Mouse (Mus musculus): Measurements from ENCODE around the gene Mfsd11. TPM values are rescaled to one million over a fixed set of nuclear protein-coding genes. Genes with fewer than 3 reads are reported as not detected.

Gene Mfsd11
- 51.5 and 51.8 TPM in 2 replicates for polyA plus RNA-seq (2015; fragmentation: Nextera tagmentation; extraction: Ambion mirVana)

GRCm38 (mm10) chr11:116852291-116852890 is at the start of gene Mfsd11:
TSS of gene Mfsd11 (plus strand) at chr11:116852440.
- WGBS, result under 1% methylated on average over 75 of the region's 91 CpGs
- H3K4me3 ChIP-seq, result peak within 1 kb of the TSS; percentile 71
- H3K27me3 ChIP-seq (replicated peaks), result no peaks in the 10 kb centered on the region
- H3K27ac ChIP-seq, result peak within 1 kb of the TSS; percentile 97
- H3K4me2 ChIP-seq, result peak within 1 kb of the TSS; percentile 87
- peak; percentile 57 for ATAC-seq (replicated peaks)
- peaks cover 43% of the 10 kb centered on the region for H3K4me1 ChIP-seq
- H3K9ac ChIP-seq, result peak within 1 kb of the TSS; percentile 76
- no peaks in the 10 kb centered on the region for H3K9me3 ChIP-seq
- peaks cover 18% of the 10 kb centered on the region; the same call in 1 of the 2 replicates for H3K36me3 ChIP-seq (replicated peaks)

- Histone ChIP-seq H3K36me3 (replicated peaks) (no peaks in the 10 kb centered on the region), H3K4me1 (0 out of 2 replicates have a peak, but pooled peaks cover 2% of the 10 kb centered on the region), H3K4me3 (no peak overlapping the region), H3K9me3 (no peaks in the 10 kb centered on the region), H3K4me2 (no peak overlapping the region), H3K27me3 (replicated peaks) (no peaks in the 10 kb centered on the region), H3K9ac (no peak overlapping the region), H3K27ac (no peak overlapping the region)
- 91% methylated on average over 5 of the region's 5 CpGs for WGBS
- ATAC-seq (replicated peaks), result no peak
Measured at GRCm38 (mm10) chr11:116802709-116803108, 49.5 kb upstream of the Mfsd11 start.

- Histone ChIP-seq H3K9me3 (no peaks in the 10 kb centered on the region), H3K36me3 (replicated peaks) (no peaks in the 10 kb centered on the region), H3K9ac (no peak overlapping the region), H3K4me3 (no peak overlapping the region), H3K4me2 (no peak overlapping the region), H3K27me3 (replicated peaks) (no peaks in the 10 kb centered on the region), H3K27ac (peak overlapping the region; percentile 50; the same call in 1 of the 2 replicates), H3K4me1 (peaks cover 29% of the 10 kb centered on the region)
- 76% methylated on average over 15 of the region's 15 CpGs for WGBS
- no peak for ATAC-seq (replicated peaks)
Measured at GRCm38 (mm10) chr11:116806136-116807071, 45.8 kb upstream of the Mfsd11 start.

- no peak overlapping the region for H3K9ac ChIP-seq
- no peaks in the 10 kb centered on the region for H3K27me3 ChIP-seq (replicated peaks)
- no peak overlapping the region for H3K27ac ChIP-seq
- no peak overlapping the region for H3K4me2 ChIP-seq
- ATAC-seq (replicated peaks), result no peak
- 52% methylated on average over 7 of the region's 7 CpGs for WGBS
- H3K4me1 ChIP-seq, result peaks cover 35% of the 10 kb centered on the region
- no peaks in the 10 kb centered on the region for H3K9me3 ChIP-seq
- no peaks in the 10 kb centered on the region for H3K36me3 ChIP-seq (replicated peaks)
- no peak overlapping the region for H3K4me3 ChIP-seq
Measured at GRCm38 (mm10) chr11:116807116-116807515, 45.1 kb upstream of the Mfsd11 start.

GRCm38 (mm10) chr11:116807526-116807925 is 44.7 kb upstream of the Mfsd11 start:
- H3K4me2 ChIP-seq, result no peak overlapping the region
- peaks cover 39% of the 10 kb centered on the region for H3K4me1 ChIP-seq
- H3K27ac ChIP-seq, result peak overlapping the region; percentile 48; the same call in 1 of the 2 replicates
- H3K4me3 ChIP-seq, result no peak overlapping the region
- no peaks in the 10 kb centered on the region for H3K9me3 ChIP-seq
- no peaks in the 10 kb centered on the region for H3K27me3 ChIP-seq (replicated peaks)
- no peak for ATAC-seq (replicated peaks)
- no peaks in the 10 kb centered on the region for H3K36me3 ChIP-seq (replicated peaks)
- no peak overlapping the region for H3K9ac ChIP-seq
- 60% methylated on average over 3 of the region's 3 CpGs for WGBS

GRCm38 (mm10) chr11:116807938-116808606 is 44.2 kb upstream of the Mfsd11 start:
- no peaks in the 10 kb centered on the region for H3K27me3 ChIP-seq (replicated peaks)
- 23% methylated on average over 7 of the region's 7 CpGs for WGBS
- no peaks in the 10 kb centered on the region for H3K9me3 ChIP-seq
- H3K36me3 ChIP-seq (replicated peaks), result no peaks in the 10 kb centered on the region
- H3K4me2 ChIP-seq, result no peak overlapping the region
- no peak overlapping the region for H3K9ac ChIP-seq
- H3K4me1 ChIP-seq, result peaks cover 44% of the 10 kb centered on the region
- peak overlapping the region; percentile 48; the same call in 1 of the 2 replicates for H3K27ac ChIP-seq
- H3K4me3 ChIP-seq, result no peak overlapping the region
- ATAC-seq (replicated peaks), result no peak

GRCm38 (mm10) chr11:116808811-116809395 is 43.3 kb upstream of the Mfsd11 start:
- H3K27me3 ChIP-seq (replicated peaks), result no peaks in the 10 kb centered on the region

GRCm38 (mm10) chr11:116809520-116809919 is 42.7 kb upstream of the Mfsd11 start:
- no peak for ATAC-seq (replicated peaks)
- H3K4me2 ChIP-seq, result no peak overlapping the region
- H3K4me1 ChIP-seq, result peaks cover 59% of the 10 kb centered on the region
- H3K4me3 ChIP-seq, result no peak overlapping the region
- no peaks in the 10 kb centered on the region for H3K9me3 ChIP-seq
- H3K27me3 ChIP-seq (replicated peaks), result no peaks in the 10 kb centered on the region
- no peaks in the 10 kb centered on the region for H3K36me3 ChIP-seq (replicated peaks)
- 86% methylated on average over 8 of the region's 8 CpGs for WGBS
- no peak overlapping the region for H3K9ac ChIP-seq
- peak overlapping the region; percentile 98; the same call in 1 of the 2 replicates for H3K27ac ChIP-seq

More at GRCm38 (mm10) chr11:116808811-116809395, 43.3 kb upstream of the Mfsd11 start:
- H3K9me3 ChIP-seq, result no peaks in the 10 kb centered on the region
- WGBS, result 77% methylated on average over 11 of the region's 11 CpGs
- H3K36me3 ChIP-seq (replicated peaks), result no peaks in the 10 kb centered on the region
- no peak for ATAC-seq (replicated peaks)
- 0 out of 2 replicates have a peak overlapping the region, but pooled peaks have one; percentile 40 for H3K27ac ChIP-seq
- peaks cover 53% of the 10 kb centered on the region for H3K4me1 ChIP-seq
- H3K9ac ChIP-seq, result no peak overlapping the region
- no peak overlapping the region for H3K4me3 ChIP-seq
- H3K4me2 ChIP-seq, result no peak overlapping the region

GRCm38 (mm10) chr11:116810528-116810927 is 41.7 kb upstream of the Mfsd11 start:
- H3K4me2 ChIP-seq, result peak overlapping the region; percentile 62
- peak overlapping the region; percentile 32 for H3K4me3 ChIP-seq
- ATAC-seq (replicated peaks), result peak; percentile 27
- H3K36me3 ChIP-seq (replicated peaks), result no peaks in the 10 kb centered on the region
- H3K27me3 ChIP-seq (replicated peaks), result no peaks in the 10 kb centered on the region
- H3K27ac ChIP-seq, result peak overlapping the region; percentile 98
- peak overlapping the region; percentile 60 for H3K9ac ChIP-seq
- H3K4me1 ChIP-seq, result peaks cover 67% of the 10 kb centered on the region
- no peaks in the 10 kb centered on the region for H3K9me3 ChIP-seq
- WGBS, result 29% methylated on average over 11 of the region's 11 CpGs

GRCm38 (mm10) chr11:116810983-116811901 is 41.0 kb upstream of the Mfsd11 start:
- Histone ChIP-seq H3K4me3 (peak overlapping the region; percentile 32), H3K9ac (peak overlapping the region; percentile 60), H3K4me1 (peaks cover 68% of the 10 kb centered on the region), H3K4me2 (peak overlapping the region; percentile 62), H3K9me3 (no peaks in the 10 kb centered on the region), H3K36me3 (replicated peaks) (no peaks in the 10 kb centered on the region), H3K27me3 (replicated peaks) (no peaks in the 10 kb centered on the region), H3K27ac (peak overlapping the region; percentile 98)
- peak; percentile 95 for ATAC-seq (replicated peaks)
- whole genome bisulfite sequencing, result 2% methylated on average over 29 of the region's 32 CpGs

Measured in midbrain, embryonic 15.5 days (tissue).